Mouse (Mus musculus): ENCODE measurements around the gene Tram2. TPM values are rescaled to one million over a fixed set of nuclear protein-coding genes. Genes with fewer than 3 reads are reported as not detected.

The Tram2 gene
- polyA plus RNA-seq, 1 experiment = 9.6 TPM

DNA sequence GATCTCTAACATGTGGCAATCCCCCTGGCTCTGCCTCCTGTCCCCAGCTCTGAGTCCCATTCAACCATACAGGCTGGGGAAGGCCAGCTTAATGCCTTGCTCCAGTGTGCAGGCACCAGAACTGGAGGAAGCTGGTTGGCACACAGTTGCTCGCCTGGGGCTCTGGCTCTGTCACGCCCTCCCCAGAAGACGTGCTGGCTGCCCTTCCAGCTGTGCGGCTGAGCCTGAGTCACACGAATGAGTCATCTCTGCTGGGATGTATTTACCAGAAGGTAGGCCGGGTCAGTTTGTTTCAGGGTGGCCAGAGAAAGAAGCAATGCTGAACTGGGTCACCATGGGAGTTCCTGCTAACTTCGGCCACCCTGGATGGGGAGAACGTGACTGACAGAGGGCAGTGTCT lies 64.6 kb downstream of the Tram2 start:
- DNase-seq (ENCODE audit: low spot score) = peak; percentile 58

DNA sequence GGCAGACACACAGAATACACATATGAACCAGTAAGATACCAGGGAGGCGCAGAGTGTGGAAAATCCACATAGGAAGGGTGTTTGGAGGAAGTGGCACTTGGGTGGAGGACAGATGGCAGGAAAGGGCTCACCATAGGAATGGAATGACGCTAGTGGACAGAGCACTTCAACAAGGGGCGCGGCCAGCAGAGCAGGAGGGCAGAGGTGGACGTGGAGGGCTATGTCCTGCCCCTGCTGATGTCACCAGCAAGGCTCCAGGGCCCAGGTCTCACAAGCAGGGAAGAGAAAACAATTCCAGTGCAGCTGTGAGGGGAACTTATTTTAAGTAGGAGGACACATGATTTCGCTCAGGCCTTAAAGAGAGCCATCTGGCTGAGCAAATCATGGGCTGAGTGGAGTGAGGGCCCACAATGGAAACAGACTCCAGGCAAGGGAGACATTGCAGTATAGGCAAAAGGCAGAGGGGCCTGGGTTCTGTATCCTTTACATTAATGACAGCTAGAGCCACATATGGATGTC lies 68.7 kb downstream of the Tram2 start:
- DNase-seq (ENCODE audit: low spot score) = no peak

DNA sequence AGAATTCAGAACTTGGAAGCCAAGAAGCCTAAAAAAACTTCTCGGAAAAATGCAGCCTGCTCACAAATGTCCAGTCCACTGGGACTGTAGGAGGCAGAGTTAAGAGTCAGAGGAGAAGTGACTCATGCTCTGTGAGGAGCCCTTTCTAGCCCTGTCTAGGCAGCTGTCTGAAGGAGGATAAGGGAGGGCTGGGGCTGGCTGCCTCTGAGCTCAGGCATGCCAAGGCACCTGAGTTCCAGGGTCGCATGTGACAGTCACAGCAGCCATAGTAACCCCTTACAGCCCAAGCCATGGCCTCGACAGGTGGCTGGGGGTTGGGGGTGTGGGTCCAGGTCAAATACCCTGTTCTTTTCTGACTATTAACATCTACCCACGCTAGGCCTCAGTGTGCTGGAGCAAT lies 70.1 kb downstream of the Tram2 start:
- no peak for DNase-seq (ENCODE audit: low spot score)

DNA sequence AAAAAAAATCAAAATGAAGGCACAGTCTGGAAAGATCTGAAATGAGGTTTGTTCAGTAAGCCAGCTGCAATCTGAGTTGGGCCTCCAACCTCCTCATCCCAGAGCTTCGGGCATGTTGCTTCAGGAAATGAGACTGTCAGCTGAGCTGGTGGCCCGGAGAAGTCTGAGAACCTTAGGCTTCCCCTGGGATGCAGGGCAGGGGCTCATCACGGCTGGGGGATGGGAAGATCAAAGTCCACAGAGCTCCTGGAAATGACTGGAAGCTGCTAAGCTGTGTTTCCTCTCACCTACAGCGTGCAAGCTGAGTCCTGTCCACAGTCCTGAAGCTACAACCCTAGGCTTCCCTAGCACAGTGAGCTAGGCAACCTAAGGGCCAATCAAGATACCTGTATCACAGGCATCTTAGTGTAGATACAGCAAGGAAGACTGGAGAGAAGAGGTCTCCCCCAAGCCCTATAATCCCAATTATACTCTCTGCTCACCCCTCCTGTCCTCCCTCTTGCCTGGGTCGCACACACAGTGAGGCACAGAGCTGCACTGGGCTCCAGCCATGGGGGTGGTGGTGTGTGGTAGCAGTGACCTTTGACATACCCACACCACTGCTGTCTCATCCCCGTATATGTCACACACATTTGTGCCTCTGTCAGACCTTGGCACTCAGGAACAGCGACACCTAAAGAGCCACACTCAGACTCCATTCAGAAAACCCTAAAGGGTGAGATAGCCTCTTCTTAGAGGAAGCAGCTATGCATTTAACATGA lies 70.9 kb downstream of the Tram2 start:
- DNase-seq (ENCODE audit: low spot score) = no peak

DNA sequence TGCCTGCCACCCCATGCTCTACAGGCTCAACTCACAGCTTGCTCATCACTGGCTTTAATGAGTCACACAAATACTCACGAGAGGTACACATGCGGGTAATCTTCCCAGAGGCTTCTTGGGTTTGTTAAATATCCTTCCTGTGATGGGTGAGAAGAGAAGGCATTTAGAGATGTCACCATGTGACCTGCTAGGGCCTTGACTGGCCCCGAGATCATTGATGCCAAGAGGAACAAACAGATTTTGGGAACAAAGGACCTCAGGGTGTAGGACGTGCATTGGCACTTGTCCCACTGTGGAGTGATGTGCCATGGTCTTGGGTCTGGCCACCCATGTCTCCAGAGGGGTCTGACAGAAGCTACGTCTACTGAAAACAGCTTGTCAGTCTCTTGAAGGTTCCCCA lies 72.3 kb downstream of the Tram2 start:
- no peak for DNase-seq (ENCODE audit: low spot score)

DNA sequence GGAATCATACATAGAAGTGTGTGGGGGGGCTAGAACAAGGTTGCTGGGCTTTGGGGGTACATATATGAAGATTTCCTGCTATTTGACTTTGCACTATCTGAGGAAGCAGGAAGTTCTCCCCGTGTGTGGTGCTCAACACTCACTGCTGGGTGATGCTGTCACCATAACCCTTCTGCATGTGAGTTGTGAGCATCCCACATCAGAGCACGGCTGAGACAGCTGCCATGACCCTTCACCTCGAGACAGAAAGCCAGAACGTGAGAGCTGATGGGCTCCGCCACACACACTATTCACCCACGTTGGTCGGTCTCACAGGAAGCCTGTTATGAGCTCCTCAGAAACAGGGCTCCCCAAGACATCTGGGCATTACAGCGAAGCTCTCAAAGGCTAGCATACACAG lies 74.4 kb downstream of the Tram2 start:
- no peak for DNase-seq (ENCODE audit: low spot score)

DNA sequence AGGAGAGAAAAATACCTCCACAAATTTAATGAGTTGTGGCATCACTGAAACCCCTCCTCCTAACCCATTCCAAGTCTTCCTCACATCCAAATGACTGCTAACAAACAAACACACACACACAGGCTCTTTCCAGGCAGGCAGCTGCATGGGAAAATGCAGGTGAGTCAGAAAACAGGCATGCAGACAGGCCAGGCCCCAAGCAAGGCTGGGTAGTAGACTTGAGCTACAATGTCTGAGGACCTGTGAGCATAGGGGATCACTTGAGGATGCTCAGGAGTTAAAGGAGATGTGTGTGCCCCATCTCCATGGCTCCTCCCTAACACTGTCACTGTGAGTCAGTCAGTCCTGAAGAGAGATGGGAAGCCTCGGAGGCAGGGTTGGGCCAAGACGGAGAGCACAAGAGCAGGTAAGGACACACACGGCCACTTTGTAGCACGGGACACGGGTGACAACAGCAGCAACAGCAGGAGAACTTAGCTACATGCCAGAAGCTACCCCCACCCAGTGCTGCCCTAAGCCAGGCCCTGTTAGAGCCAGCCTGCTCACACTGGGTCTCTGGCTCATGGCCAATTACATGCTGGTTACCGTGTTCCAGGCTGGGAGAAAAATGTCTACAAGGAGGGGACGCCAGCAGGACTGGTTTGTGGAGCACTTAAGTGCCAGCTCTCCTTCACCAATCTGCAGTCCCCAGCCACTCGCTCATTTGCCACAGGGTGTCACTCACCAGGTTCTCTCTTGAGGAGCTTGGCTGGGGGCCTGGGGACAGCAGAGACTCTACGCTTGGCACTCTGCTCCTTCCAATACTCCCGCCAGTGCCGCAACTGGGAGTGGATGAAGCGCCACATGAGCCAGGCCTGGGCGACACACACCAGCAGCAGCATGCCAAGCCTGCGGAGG lies 76.5 kb downstream of the Tram2 start:
- DNase-seq (ENCODE audit: low spot score) = no peak

DNA sequence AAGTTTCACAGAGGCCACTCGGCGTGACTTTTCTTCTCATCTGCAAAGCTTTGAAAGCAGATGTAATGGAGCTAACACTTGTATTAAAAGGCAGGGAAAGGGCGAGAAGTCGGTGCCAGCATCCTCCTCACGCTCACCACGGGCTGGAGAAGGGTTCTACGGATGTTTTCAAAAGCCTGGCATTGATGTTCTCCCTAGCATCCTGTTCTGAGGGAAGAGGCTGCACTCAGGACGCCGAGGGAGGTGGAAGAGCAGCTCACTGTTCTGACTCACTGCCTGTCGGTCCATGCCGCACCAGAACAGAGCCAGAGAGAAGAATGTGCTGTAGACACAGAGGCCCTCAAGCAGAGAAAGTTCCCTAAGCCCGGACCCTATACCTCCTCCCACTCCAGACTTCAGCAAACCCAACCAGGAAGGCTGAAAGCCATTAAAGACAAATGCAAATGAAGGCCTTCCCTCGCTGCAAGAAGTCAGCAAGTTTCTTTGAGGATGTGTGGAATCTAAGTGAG lies 81.1 kb downstream of the Tram2 start:
- no peak for DNase-seq (ENCODE audit: low spot score)

DNA sequence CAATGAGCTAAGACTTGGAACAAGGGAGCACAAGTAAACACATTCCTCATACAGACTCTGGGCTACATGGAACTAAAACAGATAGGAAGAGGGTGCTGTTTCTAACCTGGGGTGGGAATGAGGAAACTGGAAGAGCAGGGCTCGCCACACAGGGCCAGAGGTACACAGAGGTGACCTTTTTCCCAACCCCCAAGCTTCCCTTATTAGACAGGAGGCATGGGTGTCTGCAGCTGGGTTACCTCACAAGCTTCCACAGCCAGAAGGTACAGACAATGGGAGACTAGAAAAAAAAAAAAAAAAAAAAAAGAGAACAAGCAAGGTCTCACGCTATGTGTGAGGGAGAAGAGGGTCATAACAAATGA lies 81.7 kb downstream of the Tram2 start:
- no peak for DNase-seq (ENCODE audit: low spot score)

DNA sequence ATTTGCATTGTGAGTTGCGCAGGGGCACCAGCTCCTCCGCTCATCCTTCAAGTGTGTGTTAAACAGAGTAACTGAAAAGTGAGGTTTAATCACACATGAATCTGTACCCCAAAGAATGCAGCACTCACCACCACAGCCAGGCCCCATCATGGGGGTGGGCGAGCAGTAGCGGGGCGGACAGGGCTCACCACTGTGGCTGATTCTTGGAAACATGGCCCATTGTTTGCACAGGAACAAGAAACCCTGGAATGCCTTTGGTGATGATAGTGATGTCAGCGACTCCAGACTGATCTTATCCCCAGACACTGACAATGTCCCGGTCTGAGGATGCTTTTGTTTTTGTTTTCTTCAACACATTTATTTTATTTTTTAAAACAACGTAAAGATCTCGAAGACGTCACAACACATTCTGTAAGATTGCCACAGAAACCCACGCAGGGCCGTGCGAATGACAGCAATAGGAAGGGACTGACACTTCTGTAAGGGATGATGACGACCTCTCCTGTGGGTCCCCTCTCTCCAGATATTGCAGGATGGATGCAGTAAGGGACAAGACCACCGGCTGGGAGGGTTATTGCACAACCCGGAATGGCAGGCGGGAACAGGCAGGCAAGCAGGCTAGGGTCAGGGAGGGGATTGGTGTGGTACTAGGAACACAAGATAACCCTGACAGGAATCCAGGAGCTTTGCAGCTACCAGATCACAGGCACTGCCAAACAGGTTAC lies 82.3 kb downstream of the Tram2 start:
- DNase-seq (ENCODE audit: low spot score) = no peak

DNA sequence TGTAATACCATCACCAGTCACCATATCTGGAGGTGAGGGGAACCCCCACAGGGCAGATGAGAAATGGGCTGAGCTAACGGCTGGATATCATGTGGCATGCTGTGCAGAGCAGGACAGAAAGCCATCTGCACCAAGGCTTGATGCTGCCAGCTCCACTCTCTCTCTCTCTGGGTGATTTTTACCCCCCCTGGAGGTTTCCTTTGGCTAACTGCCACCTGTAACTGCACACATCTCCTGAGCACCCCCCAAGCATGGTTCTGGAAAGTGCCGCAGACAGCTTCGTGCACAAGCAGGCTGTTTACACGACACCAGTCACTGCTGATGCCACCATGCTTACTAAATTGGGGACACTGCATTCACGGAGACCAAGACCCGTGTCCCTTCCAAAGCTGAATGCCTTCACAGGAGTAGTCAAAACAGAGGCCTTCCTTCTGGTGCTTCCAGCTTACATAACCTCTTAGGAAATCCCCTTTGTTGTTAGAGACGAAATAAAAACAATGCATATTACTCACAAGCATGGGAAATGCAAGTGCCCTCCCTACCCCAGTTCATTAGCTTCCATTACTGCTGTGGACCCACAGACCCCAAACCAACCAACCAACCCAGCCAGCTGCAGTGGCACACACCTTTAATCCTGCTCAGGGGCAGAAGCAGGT lies 83.6 kb downstream of the Tram2 start:
- no peak for DNase-seq (ENCODE audit: low spot score)

DNA sequence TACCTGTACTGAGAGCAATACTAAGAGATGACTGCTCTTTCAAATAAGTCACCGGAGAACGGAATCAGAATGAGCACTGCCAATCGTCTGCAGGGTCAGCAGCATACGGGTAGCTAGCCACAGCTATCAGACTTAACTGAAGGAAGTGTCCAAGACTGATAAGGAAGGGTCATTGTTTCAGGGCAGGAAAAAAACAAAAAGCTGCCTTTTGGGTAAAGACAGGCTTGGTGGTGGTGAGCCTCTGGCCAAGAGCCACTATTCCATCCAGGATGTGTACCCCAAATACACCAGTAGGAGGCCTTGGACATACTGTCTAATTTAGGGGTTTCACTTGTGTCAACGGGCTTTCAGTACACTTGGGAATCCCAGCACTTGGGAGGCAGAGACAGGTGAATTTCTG lies 84.7 kb downstream of the Tram2 start:
- DNase-seq (ENCODE audit: low spot score) = no peak

DNA sequence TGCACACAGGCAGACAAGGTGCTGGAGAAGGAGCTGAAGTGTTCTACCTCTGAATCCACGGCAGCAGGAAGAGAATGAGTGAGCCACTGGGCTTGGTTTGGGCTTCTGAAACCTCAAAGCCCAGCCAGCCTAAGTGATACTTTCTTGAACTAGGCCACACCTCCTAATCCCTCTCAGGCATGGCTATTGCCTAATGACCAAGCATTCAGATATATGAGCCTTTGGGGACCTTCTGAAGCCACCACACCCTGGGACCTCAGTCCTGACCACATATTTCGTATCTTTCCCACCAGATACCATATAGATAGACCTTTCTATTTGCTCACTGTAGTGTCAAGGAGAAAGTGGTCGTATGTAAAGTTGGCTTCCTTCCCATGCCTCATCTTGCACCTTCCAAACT lies 85.3 kb downstream of the Tram2 start:
- no peak for DNase-seq (ENCODE audit: low spot score)

DNA sequence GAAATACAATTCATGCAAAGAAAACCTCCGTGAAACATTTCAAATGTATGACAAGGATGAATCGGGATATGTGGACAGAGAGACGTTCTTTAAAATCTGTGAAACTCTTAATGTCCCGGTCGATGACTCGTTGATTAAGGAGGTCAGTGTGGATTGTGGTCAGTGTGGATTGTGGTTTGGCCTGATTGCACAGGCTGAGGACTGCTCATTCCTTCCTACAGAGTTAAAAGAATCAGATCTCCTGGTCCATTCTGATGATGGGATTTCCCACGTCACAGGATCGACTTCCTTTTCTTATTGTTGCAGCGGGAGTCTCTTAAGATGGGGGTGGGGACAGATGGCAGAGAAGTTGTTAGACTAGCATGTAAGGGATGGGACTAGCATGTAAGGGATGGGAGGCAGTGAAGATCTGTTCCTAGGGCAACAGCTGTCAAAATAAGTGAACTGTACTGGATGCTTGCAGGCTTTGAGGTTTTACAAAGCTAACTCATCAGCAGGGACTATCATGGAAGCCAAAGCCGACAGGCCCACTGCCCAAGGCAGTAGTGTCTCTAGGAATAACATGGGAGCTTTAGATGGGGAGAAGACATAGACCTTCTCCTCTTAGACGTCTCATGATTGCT lies 89.5 kb downstream of the Tram2 start:
- DNase-seq (ENCODE audit: low spot score) = no peak

DNA sequence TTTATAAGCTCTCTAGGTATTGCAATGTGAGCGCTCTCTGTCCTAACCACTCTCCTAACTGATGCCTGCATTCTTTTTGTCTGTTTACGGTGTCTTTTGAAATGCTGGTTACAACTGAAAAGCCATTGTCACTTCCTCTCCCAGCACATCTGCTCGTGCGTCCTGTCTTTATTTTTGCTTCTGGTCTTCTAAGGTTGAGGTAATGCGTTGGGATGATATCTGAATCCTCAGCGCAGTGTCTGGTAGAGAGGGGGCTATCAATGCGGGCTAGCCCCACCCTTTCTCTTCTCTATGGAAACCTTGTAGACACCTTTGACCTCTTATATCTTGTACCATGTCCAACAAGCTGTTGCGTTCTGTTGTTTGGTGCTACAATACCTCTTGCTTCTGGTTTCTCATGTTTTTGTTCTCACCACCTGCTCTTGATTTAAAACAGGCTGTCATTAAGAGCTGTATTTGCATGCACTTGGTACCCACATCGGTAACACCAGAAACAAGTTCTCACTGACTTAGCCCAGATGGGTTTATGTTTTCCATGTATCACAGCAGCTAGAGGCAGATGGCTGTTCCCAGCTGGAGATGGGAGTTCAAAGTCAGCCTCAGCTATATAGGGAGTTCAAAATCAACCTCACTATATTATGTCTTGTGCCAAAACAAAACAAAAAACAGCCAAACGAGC lies 92.5 kb downstream of the Tram2 start:
- no peak for DNase-seq (ENCODE audit: low spot score)

DNA sequence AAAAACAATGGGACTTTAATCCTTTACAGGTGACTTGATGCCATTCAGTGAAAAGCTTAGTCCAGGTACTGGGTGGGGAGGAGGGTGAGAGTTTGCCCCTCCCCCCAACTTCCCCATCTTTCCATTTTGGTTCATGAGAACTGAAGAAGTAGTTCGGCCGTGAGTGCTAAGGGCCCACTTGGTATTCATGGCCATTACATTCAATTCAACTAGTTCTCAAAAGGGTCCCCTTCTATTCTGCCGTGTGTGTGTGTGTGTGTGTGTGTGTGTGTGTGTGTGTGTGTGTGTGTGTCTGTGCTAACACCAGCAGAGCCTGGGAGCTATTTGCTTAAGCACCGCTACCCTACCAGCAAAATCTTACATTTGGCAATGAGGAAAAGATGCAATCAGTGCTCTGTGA lies 94.4 kb downstream of the Tram2 start:
- no peak for DNase-seq (ENCODE audit: low spot score)

DNA sequence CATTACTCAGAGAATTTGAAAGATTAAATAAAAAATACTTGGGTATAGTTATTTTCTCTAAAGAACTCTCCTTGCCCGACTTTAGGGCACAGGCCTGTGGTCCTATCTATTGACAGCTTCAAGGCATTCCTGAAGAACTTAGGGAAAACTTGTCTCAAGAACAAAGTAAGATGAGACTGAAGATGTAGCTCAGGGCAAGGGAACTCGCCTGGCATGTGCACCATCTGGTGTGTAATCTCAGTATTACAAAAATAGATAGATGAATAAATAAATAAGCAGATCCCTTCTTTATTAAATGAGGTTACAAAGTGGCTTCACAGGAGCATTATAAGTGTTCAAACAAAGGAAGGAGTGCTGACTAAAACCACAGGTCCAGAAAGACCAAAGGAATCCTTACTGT lies 94.9 kb downstream of the Tram2 start:
- no peak for DNase-seq (ENCODE audit: low spot score)

DNA sequence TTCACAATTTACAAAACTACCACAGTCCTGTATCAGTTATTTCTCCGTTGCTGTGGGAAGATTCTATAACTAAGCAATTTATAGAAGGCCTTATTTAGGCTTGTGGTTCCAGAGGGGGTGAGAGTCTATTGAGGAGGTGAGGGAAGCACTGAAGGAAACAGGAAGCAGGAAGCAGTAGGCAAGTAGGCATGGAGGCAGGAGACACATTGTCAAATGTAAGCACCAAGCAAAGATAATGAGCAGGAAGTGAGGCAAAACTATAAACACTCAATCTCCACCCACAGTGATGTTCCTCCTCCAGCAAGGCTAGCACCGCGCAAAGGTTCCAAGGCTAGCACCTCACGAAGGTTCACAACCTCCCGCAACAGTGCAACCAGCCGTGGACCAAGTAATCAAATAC lies 97.3 kb downstream of the Tram2 start:
- DNase-seq (ENCODE audit: low spot score) = no peak

DNA sequence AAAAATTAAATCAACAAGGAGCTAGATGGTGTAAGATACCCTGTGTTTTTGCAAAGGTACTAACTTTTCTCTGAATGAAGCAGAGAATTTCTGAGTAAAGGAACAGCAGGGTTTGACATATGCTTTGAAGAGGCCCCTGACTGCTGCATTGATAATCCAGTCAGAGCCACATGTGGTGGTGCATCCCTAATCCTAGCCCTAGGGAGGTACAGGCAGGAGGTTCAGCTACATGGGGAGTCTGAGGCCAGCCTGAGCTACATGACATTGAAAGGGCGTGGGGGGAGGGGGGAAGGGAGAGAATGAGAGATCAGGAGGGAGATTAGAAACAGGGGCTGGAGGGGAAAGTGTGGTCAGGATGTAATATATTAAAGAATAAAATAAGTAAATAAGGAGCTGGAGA lies 98.5 kb downstream of the Tram2 start:
- DNase-seq (ENCODE audit: low spot score) = no peak

DNA sequence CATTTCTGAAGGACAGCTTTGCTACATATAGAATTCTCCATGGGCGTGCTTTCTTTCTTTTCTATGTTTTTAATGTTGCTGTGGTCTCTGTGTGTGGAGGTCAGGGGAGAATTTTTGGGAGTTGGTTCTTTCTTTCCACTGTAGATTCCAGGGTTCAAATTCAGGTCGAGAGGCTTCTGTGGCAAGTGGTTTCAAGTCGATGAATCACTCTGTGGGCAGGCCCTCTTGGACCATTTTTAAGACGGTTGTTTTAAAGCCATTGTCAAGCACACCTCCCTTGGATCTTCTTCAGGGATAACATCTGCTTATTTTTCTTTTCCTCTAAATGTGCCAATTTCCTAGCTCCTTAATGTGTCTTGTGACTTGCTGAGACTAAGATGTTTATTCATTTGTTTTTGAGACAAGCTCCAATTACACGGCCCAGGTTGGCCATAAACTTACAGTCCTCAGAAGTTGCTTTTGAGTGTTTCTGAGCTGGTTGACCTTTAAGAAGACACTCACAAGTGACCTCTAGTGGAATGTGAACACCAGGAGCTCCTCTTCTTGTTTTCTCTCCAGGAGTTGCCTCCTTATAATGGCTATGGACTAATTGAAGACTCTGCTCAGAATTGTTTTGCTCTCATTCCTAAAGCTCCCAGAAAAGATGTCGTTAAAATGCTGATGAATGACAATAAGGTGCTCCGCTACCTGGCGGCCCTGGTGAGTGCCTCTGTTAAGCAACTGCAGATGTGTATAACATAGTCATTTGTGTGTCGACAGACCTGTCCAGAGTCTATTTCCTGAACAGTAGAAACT lies 104.5 kb downstream of the Tram2 start:
- no peak for DNase-seq (ENCODE audit: low spot score)

All from urinary bladder, adult 2 months (tissue).